Comparison of ENCODE assay signal across 27 mouse cellular contexts in the genomic region with DNA sequence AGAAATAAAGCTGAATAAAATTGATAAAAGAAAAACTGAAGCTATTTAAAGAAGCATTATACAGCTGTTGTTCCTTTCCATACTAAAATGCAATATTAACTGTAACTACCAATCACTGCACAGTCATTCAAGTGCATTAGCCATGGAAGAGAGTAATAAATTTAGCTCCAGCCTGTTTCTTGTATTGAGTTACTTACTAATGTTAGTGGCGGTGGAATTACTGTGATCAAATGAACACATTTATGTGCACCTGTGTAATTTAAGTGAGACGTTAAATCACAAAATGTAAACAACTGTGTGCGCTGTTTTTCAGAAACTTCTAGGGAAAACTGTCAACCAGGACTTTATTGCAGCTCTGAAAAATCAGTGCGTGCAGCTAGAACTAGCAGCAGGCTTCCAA.
"Had no signal": no experiment of that assay in that cellular context is flagged by ENCODE, and none has a peak within 500 bp of the region (broad histone marks: within the 10 kb centered on the region; RNA-seq: fewer than 3 reads in every experiment).

No protein-coding gene starts in this region.

- H3K9me3 ChIP-seq: heart, embryonic 10.5 days; heart, embryonic 12.5 days; hindbrain, embryonic 10.5 days; hindbrain, embryonic 12.5 days; intestine, embryonic 15.5 days; limb, embryonic 12.5 days; liver, embryonic 13.5 days; liver, embryonic 15.5 days had no signal

- H3K4me3 ChIP-seq: gastrocnemius, adult 2 months; heart, embryonic 10.5 days; heart, embryonic 12.5 days; hindbrain, embryonic 10.5 days; hindbrain, embryonic 12.5 days; intestine, embryonic 15.5 days; layer of hippocampus, adult 2 months; left cerebral cortex, adult 2 months; limb, embryonic 12.5 days; liver, embryonic 13.5 days; liver, embryonic 15.5 days had no signal

- H3K27me3 ChIP-seq: heart, embryonic 12.5 days; hindbrain, embryonic 12.5 days; intestine, embryonic 15.5 days; limb, embryonic 12.5 days; liver, embryonic 13.5 days; liver, embryonic 15.5 days had no signal

- H3K27ac ChIP-seq: gastrocnemius, adult 2 months; heart, embryonic 10.5 days; hindbrain, embryonic 10.5 days; hindbrain, embryonic 12.5 days; hindbrain, embryonic 14.5 days; intestine, embryonic 15.5 days; layer of hippocampus, adult 2 months; left cerebral cortex, adult 2 months; limb, embryonic 12.5 days; liver, embryonic 13.5 days; liver, embryonic 15.5 days had no signal

- H3K9ac ChIP-seq: forebrain, postnatal 0 days; heart, embryonic 12.5 days; hindbrain, embryonic 12.5 days; hindbrain, embryonic 14.5 days; intestine, embryonic 15.5 days; limb, embryonic 12.5 days; liver, embryonic 13.5 days; liver, embryonic 15.5 days; liver, postnatal 0 days had no signal

- H3K36me3 ChIP-seq: heart, embryonic 10.5 days; heart, embryonic 12.5 days; hindbrain, embryonic 10.5 days; hindbrain, embryonic 12.5 days; intestine, embryonic 15.5 days; limb, embryonic 12.5 days; liver, embryonic 13.5 days; liver, embryonic 15.5 days had no signal

- H3K4me2 ChIP-seq: heart, embryonic 12.5 days; hindbrain, embryonic 12.5 days; hindbrain, embryonic 14.5 days; intestine, embryonic 15.5 days; limb, embryonic 12.5 days; liver, embryonic 11.5 days; liver, embryonic 13.5 days; liver, embryonic 15.5 days had no signal

- ATAC-seq: forebrain, postnatal 0 days; hindbrain, embryonic 16.5 days; inflammation-experienced regulatory T-cells, adult 6 months; intestine, embryonic 15.5 days; intestine, postnatal 0 days; liver, postnatal 0 days had no signal

- DNase-seq: forebrain, postnatal 0 days; gastrocnemius, adult 2 months; gastrocnemius, postnatal 10 days; gastrocnemius, postnatal 25 days; heart, adult 18-20 months; heart, postnatal 10 days; heart, postnatal 4 days; kidney, adult 8-10 months; kidney, postnatal 25 days; kidney, postnatal 4 days; liver; liver, embryonic 13.5 days; liver, postnatal 0 days had no signal

- H3K4me1 ChIP-seq: heart, embryonic 10.5 days; heart, embryonic 12.5 days; hindbrain, embryonic 10.5 days; hindbrain, embryonic 12.5 days; intestine, embryonic 15.5 days; limb, embryonic 12.5 days; liver, embryonic 13.5 days; liver, embryonic 15.5 days had no signal
